Mouse (Mus musculus) forebrain, embryonic 12.5 days (tissue): ENCODE results near the gene Fzr1. TPM values are rescaled to one million over a fixed set of nuclear protein-coding genes. Genes with fewer than 3 reads are reported as not detected.

ENCODE experiments used
- ATAC-seq: fragments of 200-750 bp; cut with Nextera tagmentation; 2 replicates; pipeline ENCODE4 v1.8.0; 2017; ENCODE audit warnings: moderate TSS enrichment; ENCODE audit not compliant: low FRiP score
- H3K27ac ChIP-seq: fragments of 300-500 bp; sonication (generic); 2 replicates; pipeline ENCODE4 v1.5.1; 2016; ENCODE audit warnings: mild to moderate bottlenecking
- H3K27me3 ChIP-seq: fragments of 300-500 bp; sonication (generic); 2 replicates; pipeline ENCODE4 v1.6.1; 2016; ENCODE audit warnings: mild to moderate bottlenecking
- H3K36me3 ChIP-seq: fragments of 300-500 bp; sonication (generic); replicated peaks from 2 replicates; pipeline ENCODE4 v1.6.1; 2016; ENCODE audit warnings: mild to moderate bottlenecking
- H3K4me1 ChIP-seq: fragments of 300-500 bp; sonication (generic); 2 replicates; pipeline ENCODE4 v1.6.1; 2016
- H3K4me2 ChIP-seq: fragments of 300-500 bp; sonication (generic); 2 replicates; pipeline ENCODE4 v1.6.1; 2016; ENCODE audit warnings: mild to moderate bottlenecking, moderate library complexity
- H3K4me3 ChIP-seq: fragments of 300-500 bp; sonication (generic); replicated peaks from 2 replicates; pipeline ENCODE4 v1.5.1; 2016; ENCODE audit warnings: mild to moderate bottlenecking
- H3K9ac ChIP-seq: fragments of 300-500 bp; sonication (generic); 2 replicates; pipeline ENCODE4 v1.6.1; 2016; ENCODE audit warnings: mild to moderate bottlenecking
- H3K9me3 ChIP-seq: fragments of 300-500 bp; sonication (generic); 2 replicates; pipeline ENCODE4 v1.6.1; 2016
- WGBS: fragments of 180-500 bp; shearing (Covaris S2); methylation state at CpG from one replicate; pipeline ENCODE4 v1.1.7; 2016; 5-methylcytosine and 5-hydroxymethylcytosine counted together
- polyA plus RNA-seq: library from polyadenylated mRNA; unstranded; fragments of >200 nt; fragmentation: Nextera tagmentation; extraction: Ambion mirVana; gene quantifications from 2 replicates; pipeline ENCODE4 v1.2.1, GENCODE M21; 2016

Fzr1 gene
- polyA plus RNA-seq, 1 experiment from 2014 or later = 148 TPM

- Histone ChIP-seq H3K27me3 (peaks cover 33% of the 10 kb centered on the region), H3K4me2 (0 out of 2 replicates have a peak overlapping the region, but pooled peaks have one; percentile 64), H3K9ac (no peak overlapping the region), H3K4me3 (no peak overlapping the region), H3K4me1 (peaks cover 56% of the 10 kb centered on the region), H3K27ac (no peak overlapping the region), H3K36me3 (peaks cover 40% of the 10 kb centered on the region), H3K9me3 (no peaks in the 10 kb centered on the region)
- WGBS = 24% methylated on average over 4 of the region's 4 CpGs
- ATAC-seq = peak; percentile 19; the same call in 1 of the 2 replicates
These were observed 13.2 kb downstream of the Fzr1 start for GRCm38 (mm10) chr10:81365073-81365472.

- Histone ChIP-seq H3K27ac (no peak overlapping the region), H3K9ac (peak overlapping the region; percentile 44), H3K36me3 (peaks cover 36% of the 10 kb centered on the region), H3K9me3 (no peaks in the 10 kb centered on the region), H3K4me2 (peak overlapping the region; percentile 64), H3K4me3 (peak overlapping the region; percentile 35), H3K27me3 (peaks cover 34% of the 10 kb centered on the region), H3K4me1 (peaks cover 59% of the 10 kb centered on the region)
- WGBS = 12% methylated on average over 28 of the region's 28 CpGs
- ATAC-seq = 0 out of 2 replicates have a peak, but pooled peaks have one; percentile 7
These were observed 13.7 kb downstream of the Fzr1 start for GRCm38 (mm10) chr10:81364666-81365065.

GRCm38 (mm10) chr10:81363436-81364346, 14.6 kb downstream of the Fzr1 start:
- Histone ChIP-seq H3K27me3 (peaks cover 40% of the 10 kb centered on the region), H3K9ac (peak overlapping the region; percentile 44), H3K36me3 (peaks cover 26% of the 10 kb centered on the region), H3K27ac (no peak overlapping the region), H3K4me2 (peak overlapping the region; percentile 64), H3K4me1 (peaks cover 69% of the 10 kb centered on the region), H3K9me3 (no peaks in the 10 kb centered on the region), H3K4me3 (peak overlapping the region; percentile 35)
- 10% methylated on average over 54 of the region's 54 CpGs for WGBS
- peak; percentile 13; the same call in 1 of the 2 replicates for ATAC-seq

GRCm38 (mm10) chr10:81362336-81362949, 15.9 kb downstream of the Fzr1 start:
- Histone ChIP-seq H3K4me3 (no peak overlapping the region), H3K4me2 (no peak overlapping the region), H3K4me1 (peaks cover 80% of the 10 kb centered on the region), H3K36me3 (peaks cover 14% of the 10 kb centered on the region), H3K27ac (no peak overlapping the region), H3K9ac (no peak overlapping the region), H3K9me3 (no peaks in the 10 kb centered on the region), H3K27me3 (peaks cover 45% of the 10 kb centered on the region)
- ATAC-seq = no peak
- 73% methylated on average over 12 of the region's 12 CpGs for WGBS

- Histone ChIP-seq H3K27me3 (peaks cover 54% of the 10 kb centered on the region), H3K4me2 (no peak overlapping the region), H3K9ac (no peak overlapping the region), H3K4me1 (peaks cover 67% of the 10 kb centered on the region), H3K9me3 (no peaks in the 10 kb centered on the region), H3K4me3 (no peak overlapping the region), H3K27ac (no peak overlapping the region), H3K36me3 (no peaks in the 10 kb centered on the region)
- WGBS = 72% methylated on average over 8 of the region's 8 CpGs
- no peak for ATAC-seq
These were observed 17.6 kb downstream of the Fzr1 start for GRCm38 (mm10) chr10:81360721-81361120.

GRCm38 (mm10) chr10:81358841-81359240, 19.5 kb downstream of the Fzr1 start:
- Histone ChIP-seq H3K4me2 (peak overlapping the region; percentile 98; the same call in 1 of the 2 replicates), H3K36me3 (no peaks in the 10 kb centered on the region), H3K9me3 (no peaks in the 10 kb centered on the region), H3K27me3 (peaks cover 44% of the 10 kb centered on the region), H3K4me1 (peaks cover 48% of the 10 kb centered on the region), H3K9ac (0 out of 2 replicates have a peak overlapping the region, but pooled peaks have one; percentile 78), H3K4me3 (no peak overlapping the region; the same call in 1 of the 2 replicates), H3K27ac (no peak overlapping the region; the same call in 1 of the 2 replicates)
- 67% methylated on average over 1 of the region's 1 CpGs for WGBS
- ATAC-seq = no peak

- H3K36me3 ChIP-seq = no peaks in the 10 kb centered on the region
- peak overlapping the region; percentile 78 for H3K9ac ChIP-seq
- ATAC-seq = no peak
- peak overlapping the region; percentile 98 for H3K4me2 ChIP-seq
- no peaks in the 10 kb centered on the region for H3K9me3 ChIP-seq
- H3K4me3 ChIP-seq = peak overlapping the region; percentile 75
- 44% methylated on average over 4 of the region's 4 CpGs for WGBS
- peaks cover 38% of the 10 kb centered on the region for H3K27me3 ChIP-seq
- no peak overlapping the region for H3K27ac ChIP-seq
- H3K4me1 ChIP-seq = peaks cover 42% of the 10 kb centered on the region
These were observed 20.1 kb downstream of the Fzr1 start for GRCm38 (mm10) chr10:81358209-81358608.

- H3K27ac ChIP-seq = no peak within 1 kb of the TSS
- ATAC-seq = peak; percentile 94
- 2% methylated on average over 78 of the region's 79 CpGs for WGBS
- H3K9me3 ChIP-seq = no peaks in the 10 kb centered on the region
- H3K9ac ChIP-seq = peak within 1 kb of the TSS; percentile 78
- no peaks in the 10 kb centered on the region for H3K36me3 ChIP-seq
- H3K4me1 ChIP-seq = peaks cover 33% of the 10 kb centered on the region
- peaks cover 30% of the 10 kb centered on the region for H3K27me3 ChIP-seq
- H3K4me3 ChIP-seq = peak within 1 kb of the TSS; percentile 75
- peak within 1 kb of the TSS; percentile 98 for H3K4me2 ChIP-seq
These were observed 21.1 kb downstream of the Fzr1 start, which contains the start of gene Mfsd12 for GRCm38 (mm10) chr10:81356991-81357844. Gene Mfsd12 (plus strand): TSS chr10:81357491.

GRCm38 (mm10) chr10:81356352-81356990, 21.8 kb downstream of the Fzr1 start:
- H3K36me3 ChIP-seq = no peaks in the 10 kb centered on the region
- WGBS = 56% methylated on average over 12 of the region's 12 CpGs
- no peaks in the 10 kb centered on the region for H3K9me3 ChIP-seq
- H3K9ac ChIP-seq = 0 out of 2 replicates have a peak overlapping the region, but pooled peaks have one; percentile 36
- H3K4me2 ChIP-seq = peak overlapping the region; percentile 98
- H3K4me3 ChIP-seq = no peak overlapping the region
- peaks cover 32% of the 10 kb centered on the region for H3K4me1 ChIP-seq
- peaks cover 34% of the 10 kb centered on the region for H3K27me3 ChIP-seq
- H3K27ac ChIP-seq = no peak overlapping the region
- ATAC-seq = no peak

- Histone ChIP-seq H3K9ac (0 out of 2 replicates have a peak overlapping the region, but pooled peaks have one; percentile 36), H3K4me1 (peaks cover 32% of the 10 kb centered on the region)
These were observed 22.8 kb downstream of the Fzr1 start for GRCm38 (mm10) chr10:81355533-81355932.

GRCm38 (mm10) chr10:81354738-81355477, 23.4 kb downstream of the Fzr1 start:
- H3K9ac ChIP-seq = no peak overlapping the region

More at GRCm38 (mm10) chr10:81355533-81355932, 22.8 kb downstream of the Fzr1 start:
- no peaks in the 10 kb centered on the region for H3K36me3 ChIP-seq
- H3K4me2 ChIP-seq = no peak overlapping the region
- H3K4me3 ChIP-seq = no peak overlapping the region
- no peak for ATAC-seq
- H3K27ac ChIP-seq = no peak overlapping the region
- H3K27me3 ChIP-seq = peaks cover 34% of the 10 kb centered on the region
- WGBS = 83% methylated on average over 4 of the region's 4 CpGs
- no peaks in the 10 kb centered on the region for H3K9me3 ChIP-seq

More at GRCm38 (mm10) chr10:81354738-81355477, 23.4 kb downstream of the Fzr1 start:
- Histone ChIP-seq H3K4me2 (no peak overlapping the region), H3K27me3 (peaks cover 34% of the 10 kb centered on the region), H3K36me3 (no peaks in the 10 kb centered on the region), H3K4me1 (peaks cover 31% of the 10 kb centered on the region), H3K4me3 (no peak overlapping the region), H3K27ac (no peak overlapping the region), H3K9me3 (no peaks in the 10 kb centered on the region)
- 71% methylated on average over 9 of the region's 9 CpGs for WGBS
- ATAC-seq = no peak
